Mouse (Mus musculus) lung, postnatal 0 days (tissue): ENCODE data around the gene Cdr2l. TPM values are rescaled to one million over a fixed set of nuclear protein-coding genes. Genes with fewer than 3 reads are reported as not detected.
A peak's percentile ranks its signal among the peaks of the same experiment; 100 is the strongest.
"Not testable (repeated sequence)": the region's sequence is repeated elsewhere in the genome, so short reads cannot be mapped to it uniquely, and the experiment has no call there.

Experiments used
- ATAC-seq: fragments of 200-750 bp; cut with Nextera tagmentation; 2 replicates; pipeline ENCODE4 v1.8.0; 2017; ENCODE audit warnings: moderate library complexity
- DNase-seq: peaks from one replicate; pipeline ENCODE4 v3.0.0-alpha.2; 2016; ENCODE audit warnings: low spot score
- H3K27ac ChIP-seq: fragments of 300-500 bp; sonication (generic); 2 replicates; pipeline ENCODE4 v1.5.1; 2014; ENCODE audit warnings: antibody characterized with exemption, mild to moderate bottlenecking, low read length, mixed read lengths
- H3K27me3 ChIP-seq: fragments of 300-500 bp; sonication (generic); replicated peaks from 2 replicates; pipeline ENCODE4 v1.6.1; 2014; ENCODE audit warnings: low read length, mixed read lengths; ENCODE audit not compliant: insufficient read depth
- H3K36me3 ChIP-seq: fragments of 300-500 bp; sonication (generic); 2 replicates; pipeline ENCODE4 v1.6.1; 2014; ENCODE audit warnings: low read length, mixed read lengths; ENCODE audit not compliant: insufficient read depth
- H3K4me1 ChIP-seq: fragments of 300-500 bp; sonication (generic); 2 replicates; pipeline ENCODE4 v1.6.1; 2014; ENCODE audit warnings: antibody characterized with exemption, low read depth, low read length, mixed read lengths; ENCODE audit not compliant: insufficient read depth
- H3K4me2 ChIP-seq: fragments of 300-500 bp; sonication (generic); replicated peaks from 2 replicates; pipeline ENCODE4 v1.6.1; 2014; ENCODE audit warnings: low read depth, mild to moderate bottlenecking, low read length, moderate library complexity, mixed read lengths
- H3K4me3 ChIP-seq: fragments of 300-500 bp; sonication (generic); 2 replicates; pipeline ENCODE4 v1.5.1; 2014; ENCODE audit warnings: low read depth, low read length
- H3K9ac ChIP-seq: fragments of 300-500 bp; sonication (generic); replicated peaks from 2 replicates; pipeline ENCODE4 v1.6.1; 2014; ENCODE audit warnings: low read depth, mild to moderate bottlenecking
- H3K9me3 ChIP-seq: fragments of 300-500 bp; sonication (generic); 2 replicates; pipeline ENCODE4 v1.6.1; 2016; ENCODE audit warnings: low read length, mixed read lengths
- CTCF ChIP-seq: IDR thresholded peaks from 2 replicates; pipeline ENCODE4 v1.5.1; 2016; ENCODE audit warnings: antibody characterized with exemption, mild to moderate bottlenecking
- EP300 ChIP-seq: IDR thresholded peaks from 2 replicates; pipeline ENCODE4 v1.6.1; 2016; ENCODE audit warnings: antibody characterized with exemption, mild to moderate bottlenecking, control low read depth
- WGBS: fragments of 180-500 bp; shearing (Covaris S2); extraction: QIAGEN DNeasy Blood & Tissue Kit; methylation state at CpG from one replicate; pipeline ENCODE4 v1.1.7; 2014; 5-methylcytosine and 5-hydroxymethylcytosine counted together
- polyA plus RNA-seq: library from polyadenylated mRNA; unstranded; fragments of >200 nt; fragmentation: Nextera tagmentation; extraction: Ambion mirVana; gene quantifications from 2 replicates; pipeline ENCODE4 v1.2.1, GENCODE M21; 2015

Cdr2l gene
- polyA plus RNA-seq, 1 experiment from 2014 or later: 14.0 TPM

DNA sequence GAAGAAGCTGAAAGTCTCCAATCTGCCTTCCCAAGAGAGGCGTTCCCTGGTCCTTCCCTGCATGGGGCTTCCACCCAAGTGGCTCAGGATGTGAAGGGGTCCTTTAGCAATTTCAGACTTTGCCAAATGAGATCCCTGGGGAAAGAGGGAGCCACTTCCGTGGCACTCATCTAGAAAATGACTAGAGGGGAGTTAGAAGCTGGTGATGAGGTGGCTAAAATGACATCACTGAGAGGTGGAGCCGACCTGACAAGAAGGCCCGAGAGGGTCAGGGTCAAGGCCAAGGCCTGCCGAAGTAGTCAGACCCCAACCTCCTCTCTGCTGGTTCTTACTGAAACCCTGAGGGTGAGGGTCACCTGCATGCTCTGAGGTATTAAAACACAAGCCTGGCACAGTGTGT is 1.2 kb downstream of the Cdr2l start:
- H3K9ac ChIP-seq: peak overlapping the region; percentile 71; the same call in 1 of the 2 replicates
- no peak for TF ChIP-seq CTCF
- no peak for TF ChIP-seq EP300
- H3K36me3 ChIP-seq: no peaks in the 10 kb centered on the region
- peaks cover 3% of the 10 kb centered on the region; the same call in 1 of the 2 replicates for H3K4me1 ChIP-seq
- H3K4me3 ChIP-seq: peak overlapping the region; percentile 76
- DNase-seq (no peak), ATAC-seq (no peak)
- 0 out of 2 replicates have a peak overlapping the region, but pooled peaks have one; percentile 69 for H3K27ac ChIP-seq
- H3K27me3 ChIP-seq: no peaks in the 10 kb centered on the region
- peak overlapping the region; percentile 90 for H3K4me2 ChIP-seq
- WGBS: 17% methylated on average over 5 of the region's 5 CpGs
- no peaks in the 10 kb centered on the region for H3K9me3 ChIP-seq

DNA sequence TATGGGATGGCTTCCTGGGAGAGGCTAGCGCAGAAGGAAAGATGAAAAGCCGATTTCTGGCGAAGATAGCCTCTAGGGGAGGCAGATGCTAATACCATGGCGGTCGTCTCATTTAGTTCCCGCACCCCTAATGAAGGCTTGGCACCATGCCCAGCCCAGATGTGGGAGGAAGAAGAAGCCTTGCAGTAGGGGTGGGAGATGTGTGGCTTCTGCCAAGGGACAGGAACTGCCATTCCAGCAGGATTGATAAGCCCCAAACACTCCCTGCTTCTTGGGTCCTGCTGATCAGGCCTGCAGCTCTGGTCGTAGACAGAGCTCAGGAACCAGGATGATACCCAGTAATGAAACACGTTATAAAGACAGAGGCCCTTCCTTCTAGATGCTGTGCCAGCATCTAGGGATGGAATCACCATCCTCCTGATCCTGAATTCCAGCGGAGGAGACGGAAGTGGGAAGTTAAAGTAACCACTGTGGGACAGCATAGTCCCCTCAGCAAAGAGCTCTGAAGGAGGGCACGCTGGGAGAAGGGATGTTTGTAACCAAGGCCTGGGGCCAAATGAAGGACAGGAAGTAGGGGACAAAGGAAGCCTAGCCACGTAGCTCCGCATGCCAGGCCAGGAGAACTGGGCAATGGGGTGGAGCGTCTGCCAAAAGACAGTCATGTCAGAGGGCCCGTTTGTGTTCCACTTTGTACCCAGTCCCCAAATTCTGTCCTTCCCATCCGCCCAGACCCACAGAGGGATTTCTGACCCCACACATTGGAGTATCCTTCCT is 2.2 kb downstream of the Cdr2l start:
- TF ChIP-seq EP300: no peak
- peak; percentile 12; the same call in 1 of the 2 replicates for TF ChIP-seq CTCF
- peaks cover 3% of the 10 kb centered on the region; the same call in 1 of the 2 replicates for H3K4me1 ChIP-seq
- peak; percentile 66 for DNase-seq
- peak overlapping the region; percentile 90 for H3K4me2 ChIP-seq
- no peak overlapping the region for H3K9ac ChIP-seq
- H3K4me3 ChIP-seq: no peak overlapping the region; the same call in 1 of the 2 replicates
- H3K27me3 ChIP-seq: no peaks in the 10 kb centered on the region
- no peaks in the 10 kb centered on the region for H3K36me3 ChIP-seq
- WGBS: 35% methylated on average over 16 of the region's 16 CpGs
- no peaks in the 10 kb centered on the region for H3K9me3 ChIP-seq
- ATAC-seq: peak; percentile 48
- peak overlapping the region; percentile 82 for H3K27ac ChIP-seq

- WGBS: 72% methylated on average over 5 of the region's 5 CpGs
- Histone ChIP-seq H3K9me3 (no peaks in the 10 kb centered on the region), H3K36me3 (no peaks in the 10 kb centered on the region), H3K27me3 (no peaks in the 10 kb centered on the region), H3K4me1 (peaks cover 3% of the 10 kb centered on the region; the same call in 1 of the 2 replicates), H3K9ac (no peak overlapping the region), H3K4me3 (no peak overlapping the region), H3K4me2 (no peak overlapping the region), H3K27ac (peak overlapping the region; percentile 82)
- ATAC-seq (peak; percentile 33; the same call in 1 of the 2 replicates), DNase-seq (peak; percentile 32)
- TF ChIP-seq EP300: no peak
- TF ChIP-seq CTCF: no peak
Measured at GRCm38 (mm10) chr11:115384587-115384986, 2.9 kb downstream of the Cdr2l start.

- not testable (repeated sequence) for H3K4me3 ChIP-seq, H3K9ac ChIP-seq, ATAC-seq, H3K4me1 ChIP-seq, H3K27me3 ChIP-seq, H3K36me3 ChIP-seq, H3K27ac ChIP-seq, H3K4me2 ChIP-seq, H3K9me3 ChIP-seq, DNase-seq
- WGBS: 87% methylated on average over 3 of the region's 3 CpGs
Measured at GRCm38 (mm10) chr11:115386859-115387258, 5.1 kb downstream of the Cdr2l start.

DNA sequence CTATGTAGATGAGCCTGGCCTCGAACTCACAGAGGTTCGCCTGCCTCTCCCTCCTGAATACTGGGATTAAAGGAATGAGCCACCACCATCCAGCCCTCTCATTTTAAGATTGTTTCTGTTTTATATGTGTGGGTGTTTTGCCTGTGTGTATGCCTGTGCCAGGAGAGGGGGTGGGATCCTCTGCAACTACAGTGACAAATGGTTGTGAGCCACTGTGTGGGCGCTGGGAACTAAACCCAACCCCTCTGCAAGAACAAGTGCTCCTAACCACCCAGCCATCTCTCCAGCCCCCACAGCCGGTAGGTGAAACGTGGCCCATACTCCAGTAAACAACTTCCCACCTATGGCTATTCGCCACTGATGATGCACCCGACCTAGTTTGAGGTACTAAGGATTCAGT is 9.6 kb downstream of the Cdr2l start:
- Histone ChIP-seq H3K27me3 (no peaks in the 10 kb centered on the region), H3K36me3 (peaks cover 5% of the 10 kb centered on the region), H3K9me3 (no peaks in the 10 kb centered on the region), H3K9ac (no peak overlapping the region), H3K4me1 (no peaks in the 10 kb centered on the region), H3K4me3 (no peak overlapping the region), H3K27ac (no peak overlapping the region), H3K4me2 (no peak overlapping the region)
- ATAC-seq (no peak), DNase-seq (no peak)
- no peak for TF ChIP-seq EP300
- no peak for TF ChIP-seq CTCF
- 88% methylated on average over 7 of the region's 7 CpGs for WGBS

- no peaks in the 10 kb centered on the region for H3K9me3 ChIP-seq
- peaks cover 5% of the 10 kb centered on the region for H3K36me3 ChIP-seq
- ATAC-seq (no peak), DNase-seq (no peak)
- H3K4me1 ChIP-seq: no peaks in the 10 kb centered on the region
- no peak for TF ChIP-seq CTCF
- TF ChIP-seq EP300: no peak
- H3K4me3 ChIP-seq: no peak overlapping the region
- 61% methylated on average over 31 of the region's 34 CpGs for WGBS
- no peak overlapping the region for H3K27ac ChIP-seq
- no peak overlapping the region; the same call in 1 of the 2 replicates for H3K4me2 ChIP-seq
- no peak overlapping the region for H3K9ac ChIP-seq
- no peaks in the 10 kb centered on the region for H3K27me3 ChIP-seq
Measured at GRCm38 (mm10) chr11:115393721-115394325, 12.1 kb downstream of the Cdr2l start.
